Mouse (Mus musculus): ENCODE measurements around the gene Tmem150c.

The Tmem150c gene

DNA sequence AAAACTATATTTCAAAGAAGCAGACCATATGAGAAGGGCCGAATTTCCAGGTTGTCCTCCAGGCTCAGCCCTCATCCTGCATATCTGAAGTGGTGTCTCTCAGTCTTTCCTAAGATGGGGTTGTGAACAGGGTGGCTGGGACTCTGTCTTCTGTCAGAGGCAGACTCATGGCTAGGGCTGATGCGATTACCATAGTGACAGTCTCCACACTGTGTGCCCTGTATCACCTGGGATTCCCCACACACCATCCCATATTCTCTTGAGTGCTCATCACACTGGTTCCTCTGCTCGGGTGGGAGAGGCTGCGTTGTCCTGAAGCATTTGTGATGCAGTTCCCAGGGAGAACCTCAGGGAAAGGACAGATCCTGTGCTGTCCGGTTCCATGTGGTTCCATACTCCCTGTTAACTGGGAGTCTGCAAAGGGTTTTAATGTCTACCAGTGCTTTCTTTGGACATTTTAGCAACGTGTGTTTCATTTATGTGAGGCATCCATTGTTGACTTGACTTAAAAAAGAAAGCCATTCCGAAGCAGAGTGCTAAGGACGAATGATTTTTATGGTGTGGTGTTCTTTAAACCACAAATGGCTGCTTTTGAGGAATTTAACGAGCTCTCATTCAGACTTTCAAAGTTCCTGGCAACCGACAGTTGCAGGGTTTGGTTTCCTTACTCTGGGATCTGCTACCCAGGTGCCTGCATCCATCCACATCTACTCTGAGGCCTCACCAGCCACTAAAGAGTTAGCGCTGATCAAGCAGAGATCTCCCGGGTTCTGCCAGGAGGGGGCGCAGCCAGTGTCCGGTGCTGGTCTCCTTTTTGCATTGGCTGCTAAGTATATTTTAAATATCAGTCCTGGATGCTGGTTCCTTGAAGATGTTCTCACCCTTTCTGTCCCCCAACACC is 7.2 kb upstream of the Tmem150c start:
- no peak for DNase-seq (ENCODE audit: low spot score in 2 of 2)

GRCm38 (mm10) chr5:100163368-100163767 is 3.8 kb upstream of the Tmem150c start:
- no peak for DNase-seq (ENCODE audit: low spot score in 2 of 2)

- no peak for DNase-seq (ENCODE audit: low spot score in 2 of 2)
These were observed 3.2 kb upstream of the Tmem150c start for GRCm38 (mm10) chr5:100162857-100163256.

GRCm38 (mm10) chr5:100162053-100162452 is 2.4 kb upstream of the Tmem150c start:
- no peak for DNase-seq (ENCODE audit: low spot score in 2 of 2)

DNA sequence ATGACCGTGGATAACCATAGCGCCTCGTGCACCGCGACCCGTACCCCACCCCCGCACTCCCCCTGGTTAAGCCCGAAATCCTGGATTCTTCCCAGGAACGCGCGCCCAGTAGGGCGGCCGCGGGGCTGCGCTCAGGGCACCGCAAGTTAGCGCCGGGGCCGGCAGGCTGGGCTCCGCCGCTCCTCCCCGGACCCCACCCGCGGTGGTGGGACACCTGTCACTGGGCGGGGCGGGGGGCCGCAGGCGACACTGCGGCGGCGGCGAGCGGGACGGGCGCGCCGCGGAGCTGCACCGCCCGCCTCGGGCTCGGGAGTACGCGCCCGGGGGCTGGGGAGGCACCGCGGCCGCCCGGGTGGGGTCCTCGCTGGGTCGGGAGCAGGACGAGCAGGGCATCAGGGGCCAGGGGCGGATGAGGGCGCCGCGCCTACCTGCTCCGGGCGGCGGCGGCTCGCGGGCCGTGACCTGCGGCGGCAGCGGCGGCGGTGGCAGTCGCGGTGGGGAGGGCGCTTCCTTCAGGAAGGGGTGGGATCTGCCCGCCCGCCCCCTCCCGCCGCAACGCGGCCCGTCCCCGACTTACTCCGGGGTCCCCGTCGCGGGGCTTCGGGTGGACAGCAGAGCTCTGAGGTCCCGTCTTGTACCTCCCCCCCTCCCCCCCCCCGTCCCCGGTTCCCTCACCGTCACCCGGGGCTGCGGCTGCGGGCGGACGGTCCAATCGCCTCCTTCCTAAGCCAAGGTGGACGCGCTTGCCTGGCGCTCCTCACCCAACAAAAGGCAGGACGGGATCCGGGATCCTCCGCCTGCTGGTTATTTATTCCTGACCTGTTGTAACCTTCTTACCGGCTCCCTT is 594 bp downstream of the Tmem150c start:
- peak; percentile 50 for DNase-seq (ENCODE audit: low spot score in 2 of 2)

GRCm38 (mm10) chr5:100158301-100158700 is 1.3 kb downstream of the Tmem150c start:
- peak in 1 of 2 experiments; percentile 26 for DNase-seq (ENCODE audit: low spot score in 2 of 2)

DNA sequence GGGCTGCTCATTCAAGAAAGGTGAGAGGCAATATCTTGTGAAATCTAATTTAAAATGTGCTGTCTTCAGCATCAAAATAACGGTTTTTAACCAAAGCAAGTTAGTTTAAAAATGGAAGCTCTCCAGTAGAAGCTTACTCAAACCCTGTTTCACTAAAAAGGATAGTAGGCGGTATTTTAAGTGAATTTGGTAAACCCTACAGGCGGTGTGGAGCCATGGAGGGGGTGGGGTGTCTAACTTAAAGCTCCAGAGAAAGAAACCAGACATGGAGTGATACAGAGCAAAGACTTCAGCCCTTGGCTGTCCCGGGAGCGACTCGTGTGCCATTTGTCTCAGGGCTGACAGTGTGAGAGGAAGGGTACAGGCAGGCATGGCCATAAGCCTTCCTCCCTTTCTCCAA is 4.0 kb downstream of the Tmem150c start:
- DNase-seq (ENCODE audit: low spot score in 2 of 2): no peak

DNA sequence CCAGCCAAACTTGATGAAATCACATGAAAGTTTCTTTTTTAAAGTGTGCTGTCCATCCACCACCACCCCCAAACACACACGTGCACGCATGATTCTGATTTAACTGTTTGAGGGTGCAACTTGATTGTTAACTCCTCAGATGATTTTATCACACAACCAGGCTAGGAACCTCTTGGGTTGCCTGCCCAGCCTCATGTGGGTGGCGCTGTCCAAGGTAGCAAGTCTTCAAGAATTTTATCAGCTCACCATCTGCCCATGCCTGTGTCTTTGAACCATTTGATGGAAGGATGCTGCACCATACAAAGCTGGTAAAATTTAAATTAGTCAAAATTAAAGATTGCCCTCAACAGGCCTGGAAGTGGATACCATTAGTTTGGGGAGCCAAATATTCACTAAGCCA is 9.6 kb downstream of the Tmem150c start:
- no peak for DNase-seq (ENCODE audit: low spot score in 2 of 2)

GRCm38 (mm10) chr5:100144836-100145235 is 14.8 kb downstream of the Tmem150c start:
- no peak for DNase-seq (ENCODE audit: low spot score in 2 of 2)

DNA sequence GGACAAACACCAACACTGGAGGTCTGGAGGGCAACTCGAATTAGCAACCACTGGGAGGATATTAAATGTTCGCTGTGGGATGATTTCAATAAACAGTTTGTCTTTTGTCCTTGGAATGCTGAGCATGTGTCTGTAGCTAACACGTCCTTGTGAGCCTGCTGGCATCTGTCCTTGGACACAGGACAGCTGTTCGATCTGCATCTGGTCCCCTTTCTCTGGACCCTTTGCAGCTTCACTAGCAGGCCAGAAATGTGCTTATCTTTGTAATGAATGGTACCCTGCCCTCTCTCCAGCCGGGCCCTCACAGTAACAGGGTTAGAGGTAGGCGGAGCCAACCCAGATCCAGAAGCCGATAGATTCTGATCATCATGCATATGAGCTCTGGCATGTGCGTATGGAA is 32.3 kb downstream of the Tmem150c start:
- DNase-seq (ENCODE audit: low spot score in 2 of 2): peak in 1 of 2 experiments; percentile 20

GRCm38 (mm10) chr5:100125409-100126123 is 34.0 kb downstream of the Tmem150c start:
- DNase-seq (ENCODE audit: low spot score in 2 of 2): no peak

DNA sequence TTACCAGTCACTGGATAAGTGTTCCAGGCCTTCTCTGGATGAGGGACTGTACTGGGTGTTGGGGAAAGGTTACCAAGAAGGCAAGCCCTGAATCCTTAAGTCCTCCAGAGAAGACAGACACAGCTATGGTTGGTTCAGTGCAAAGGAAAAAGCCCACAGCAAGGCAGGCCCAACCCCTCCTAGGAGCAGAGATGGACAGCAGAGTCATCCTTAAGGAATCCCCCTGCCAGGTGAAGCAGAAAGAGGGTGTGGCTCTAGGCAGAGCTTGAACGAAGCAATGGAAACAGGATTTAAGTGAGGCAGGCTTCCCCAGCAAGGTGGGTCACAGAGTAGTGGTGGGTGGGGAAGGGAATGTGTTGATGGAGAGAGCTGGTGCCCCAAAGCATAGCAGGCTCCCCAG is 35.1 kb downstream of the Tmem150c start:
- DNase-seq (ENCODE audit: low spot score in 2 of 2): no peak

- peak in 1 of 2 experiments; percentile 21 for DNase-seq (ENCODE audit: low spot score in 2 of 2)
These were observed 36.3 kb downstream of the Tmem150c start for GRCm38 (mm10) chr5:100123283-100123682.

DNA sequence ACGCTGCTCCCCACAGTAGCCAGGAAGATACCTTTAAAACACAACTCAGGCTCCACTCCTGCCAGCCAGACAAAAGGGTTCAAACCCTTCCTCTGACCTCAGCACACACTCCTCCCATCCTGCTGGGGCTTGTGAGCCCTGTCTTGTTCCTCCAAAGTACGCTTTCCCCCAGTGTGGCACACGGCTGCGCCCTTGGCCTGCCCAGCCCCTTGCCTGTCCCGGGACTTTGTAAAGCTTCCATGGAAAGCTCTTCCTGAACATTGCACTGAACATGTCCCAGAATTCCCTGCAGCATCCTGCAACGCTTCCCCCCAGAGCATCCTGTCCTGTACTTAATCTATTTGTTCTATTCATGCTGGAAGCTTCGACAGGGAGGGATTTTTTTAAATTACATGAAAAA is 38.4 kb downstream of the Tmem150c start:
- DNase-seq (ENCODE audit: low spot score in 2 of 2): peak in 1 of 2 experiments; percentile 16

- DNase-seq (ENCODE audit: low spot score in 2 of 2): peak; percentile 29 to 46
These were observed 38.9 kb downstream of the Tmem150c start for GRCm38 (mm10) chr5:100120711-100121141.

GRCm38 (mm10) chr5:100119331-100119730 is 40.3 kb downstream of the Tmem150c start:
- peak in 1 of 2 experiments; percentile 11 for DNase-seq (ENCODE audit: low spot score in 2 of 2)

DNA sequence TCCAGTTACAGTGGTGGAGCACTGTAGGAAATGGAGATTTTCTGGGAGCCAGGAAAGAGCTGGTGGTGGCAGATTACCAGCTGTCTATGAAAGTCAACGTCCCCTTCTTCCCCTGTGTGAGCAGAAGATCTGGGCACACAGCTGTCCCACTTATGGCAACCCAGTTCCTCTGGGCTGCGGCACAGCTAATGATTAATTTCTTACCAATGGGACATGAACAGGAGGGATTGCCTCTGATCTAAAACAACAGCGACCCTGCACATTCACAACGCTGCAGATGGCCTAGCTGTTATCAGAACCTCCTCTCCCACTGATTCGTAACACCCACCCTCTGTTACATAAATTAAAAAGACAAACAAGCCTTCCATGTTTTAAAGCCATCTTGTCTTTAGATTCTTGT is 46.2 kb downstream of the Tmem150c start:
- DNase-seq (ENCODE audit: low spot score in 2 of 2): peak; percentile 14 to 23

DNA sequence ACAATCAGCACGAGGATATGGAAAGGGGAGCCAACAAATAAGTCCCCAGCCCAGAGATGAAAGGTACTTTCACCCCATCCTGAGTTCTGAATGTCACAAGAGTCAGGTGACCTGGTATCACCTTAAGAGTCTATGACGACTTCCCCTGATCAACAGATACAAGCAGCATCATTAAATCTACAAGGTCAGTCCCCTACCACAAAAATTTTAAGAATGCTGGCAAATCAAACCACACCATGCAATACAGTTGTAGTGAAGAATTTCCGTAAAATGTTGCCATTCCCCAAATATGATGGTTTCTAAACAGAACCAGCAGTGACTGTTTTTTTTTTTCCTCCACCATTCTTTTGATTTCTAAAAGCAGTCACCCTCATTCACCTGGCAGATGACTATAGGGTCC is 49.0 kb downstream of the Tmem150c start:
- peak in 1 of 2 experiments; percentile 11 for DNase-seq (ENCODE audit: low spot score in 2 of 2)

DNA sequence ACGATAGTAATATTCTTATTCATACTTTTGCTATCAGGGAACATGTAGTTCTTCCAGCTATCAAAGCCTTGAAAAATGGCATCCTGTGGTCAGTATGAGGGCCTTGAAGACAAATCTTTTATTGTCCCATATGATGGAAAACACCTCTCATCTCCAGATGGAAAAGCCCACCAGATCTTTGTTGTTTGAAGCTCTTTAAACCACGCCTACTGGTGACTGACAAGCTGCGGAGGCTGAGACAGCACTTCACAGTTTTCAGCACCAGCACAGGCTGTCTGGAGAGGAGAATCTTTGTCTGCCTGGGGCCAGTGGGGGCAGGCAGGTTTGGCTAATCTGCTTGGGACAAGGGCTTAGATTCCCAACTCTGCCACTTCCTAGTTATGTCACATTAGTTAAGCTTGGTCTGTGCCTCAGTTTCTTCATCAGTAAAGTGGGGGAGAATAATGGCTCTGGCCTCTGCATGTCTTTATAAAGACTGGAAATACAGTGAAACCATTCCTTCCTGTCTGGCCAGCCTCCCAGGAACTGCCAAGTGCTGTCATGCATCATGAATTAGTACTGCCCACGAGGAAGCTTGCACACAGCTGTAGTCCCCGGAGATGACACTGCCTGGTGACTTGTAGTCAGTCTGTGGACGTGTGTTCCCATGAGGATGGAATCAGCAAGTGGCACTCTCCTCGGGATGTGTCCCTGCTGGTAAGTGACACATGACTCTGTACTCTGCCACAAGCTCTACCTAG is 49.9 kb downstream of the Tmem150c start:
- DNase-seq (ENCODE audit: low spot score in 2 of 2): peak; percentile 49 to 59

DNA sequence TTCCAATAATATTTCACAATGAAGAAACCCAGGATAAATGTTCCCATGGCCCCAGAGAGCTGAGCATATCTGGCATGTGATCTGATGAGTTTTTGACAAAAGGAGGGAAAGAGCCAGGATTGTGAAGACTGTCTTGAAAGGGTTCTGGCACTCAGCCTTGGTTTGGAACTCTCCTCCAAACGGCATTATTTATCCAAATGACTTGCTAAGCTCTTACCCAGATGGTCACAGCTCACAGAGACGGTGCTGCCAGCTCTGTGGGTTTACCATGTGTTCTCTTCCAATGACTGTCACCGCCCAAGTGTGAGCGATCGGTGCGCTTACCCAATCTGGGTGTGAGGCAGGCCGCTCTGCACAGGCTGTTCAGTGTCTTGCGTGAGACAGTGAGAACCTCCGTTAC is 50.7 kb downstream of the Tmem150c start:
- peak; percentile 81 to 91 for DNase-seq (ENCODE audit: low spot score in 2 of 2)

DNA sequence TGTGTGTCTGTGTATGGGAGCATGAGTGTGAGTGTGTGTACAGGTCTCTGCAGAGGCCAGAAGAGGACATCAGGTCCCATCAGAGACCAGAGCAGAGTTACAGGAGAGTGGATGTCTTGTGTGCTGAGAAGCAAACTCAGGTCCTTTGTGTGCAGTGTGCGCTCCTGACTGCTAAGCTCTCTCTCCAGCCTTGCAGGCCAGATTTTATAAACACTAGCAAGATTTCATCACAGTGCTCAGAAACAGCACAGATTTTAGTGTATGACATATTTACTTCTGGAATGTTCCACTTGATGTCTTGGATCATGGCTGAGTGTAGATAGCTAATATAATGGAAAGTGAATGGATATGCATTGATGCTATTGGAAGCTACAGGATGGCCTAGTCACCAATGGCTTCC is 57.2 kb downstream of the Tmem150c start:
- DNase-seq (ENCODE audit: low spot score in 2 of 2): no peak

All from right cerebral cortex, postnatal 10 days (tissue).